Mouse (Mus musculus) ES-E14 (cell line): ENCODE measurements around the gene Rab40c. TPM values are rescaled to one million over a fixed set of nuclear protein-coding genes. Genes with fewer than 3 reads are reported as not detected.

Experiments used
- DNase-seq: peaks from one replicate; pipeline ENCODE4 v3.0.0-alpha.2; 2013; ENCODE audit warnings: low read depth, low spot score
- H3K27ac ChIP-seq: 2 replicates; pipeline ENCODE4 v1.5.1; 2012; ENCODE audit warnings: low read depth, mild to moderate bottlenecking, low read length, moderate library complexity, mixed read lengths; ENCODE audit not compliant: poor library complexity, insufficient read depth, severe bottlenecking
- H3K36me3 ChIP-seq: 2 replicates; pipeline ENCODE4 v1.6.1; 2012; ENCODE audit warnings: mild to moderate bottlenecking, low read length, moderate library complexity, mixed read lengths; ENCODE audit not compliant: control insufficient read depth, poor library complexity, insufficient read depth, severe bottlenecking
- H3K4me1 ChIP-seq, 2 experiments: fragments of 150-350 bp in 1 of 2; sonication (generic) in 1 of 2; 2 replicates each; pipeline ENCODE4 v1.6.1; 2012; ENCODE audit warnings: low read length in 2 of 2, mild to moderate bottlenecking in 1 of 2, mixed read lengths in 1 of 2; ENCODE audit not compliant: control insufficient read depth in 2 of 2, insufficient read depth in 2 of 2, poor library complexity in 1 of 2
- H3K4me3 ChIP-seq, 2 experiments: fragments of 150-350 bp in 1 of 2; sonication (generic) in 1 of 2; 2 replicates each; pipeline ENCODE4 v1.5.1; 2012; ENCODE audit warnings: low read length in 2 of 2, low read depth in 1 of 2, mild to moderate bottlenecking in 1 of 2, mixed read lengths in 1 of 2; ENCODE audit not compliant: insufficient read depth in 1 of 2, poor library complexity in 1 of 2, severe bottlenecking in 1 of 2
- H3K9ac ChIP-seq: 2 replicates; pipeline ENCODE4 v1.6.1; 2012; ENCODE audit warnings: low read depth, mild to moderate bottlenecking, low read length, mixed read lengths; ENCODE audit not compliant: poor library complexity, insufficient read depth, severe bottlenecking
- H3K9me3 ChIP-seq: fragments of 150-350 bp; sonication (generic); 2 replicates; pipeline ENCODE4 v1.6.1; 2012; ENCODE audit warnings: low read depth, mild to moderate bottlenecking, low read length; ENCODE audit not compliant: control insufficient read depth, insufficient read depth
- CHD2 ChIP-seq: IDR thresholded peaks from 2 replicates; pipeline ENCODE4 v1.6.1; 2014; ENCODE audit warnings: mild to moderate bottlenecking, low read depth, low read length, inconsistent platforms
- HCFC1 ChIP-seq: IDR thresholded peaks from 2 replicates; pipeline ENCODE4 v1.6.1; 2012; ENCODE audit warnings: low read length, inconsistent platforms, borderline replicate concordance; ENCODE audit not compliant: insufficient read depth
- MAFK ChIP-seq: IDR thresholded peaks from 2 replicates; pipeline ENCODE4 v1.6.1; 2014; ENCODE audit warnings: mild to moderate bottlenecking, low read depth, low read length, inconsistent platforms; ENCODE audit not compliant: insufficient read depth
- ZC3H11A ChIP-seq: IDR thresholded peaks from 2 replicates; pipeline ENCODE4 v1.6.1; 2012; ENCODE audit warnings: low read depth, mild to moderate bottlenecking, inconsistent platforms, low read length, borderline replicate concordance
- ZNF384 ChIP-seq: IDR thresholded peaks from 2 replicates; pipeline ENCODE4 v1.6.1; 2012; ENCODE audit warnings: low read depth, low read length, inconsistent platforms
- in situ Hi-C, 2 experiments: fragments of 600-800 bp; cut with MboI; formaldehyde crosslinking; loops; one replicate each; pipeline ENCODE4 v1.15.1; 2025; ENCODE audit warnings: low sequenced_read_pairs in 2 of 2, inconsistent platforms in 1 of 2; ENCODE audit not compliant: unreplicated experiment in 2 of 2
- total RNA-seq: library from RNA; depleted of rRNA; stranded (reverse); fragments of 300-350 nt; gene quantifications from 2 replicates; pipeline ENCODE4 v1.2.3, GENCODE M21; 2012

The Rab40c gene
- total RNA-seq, 1 experiment: 15.7 TPM

DNA sequence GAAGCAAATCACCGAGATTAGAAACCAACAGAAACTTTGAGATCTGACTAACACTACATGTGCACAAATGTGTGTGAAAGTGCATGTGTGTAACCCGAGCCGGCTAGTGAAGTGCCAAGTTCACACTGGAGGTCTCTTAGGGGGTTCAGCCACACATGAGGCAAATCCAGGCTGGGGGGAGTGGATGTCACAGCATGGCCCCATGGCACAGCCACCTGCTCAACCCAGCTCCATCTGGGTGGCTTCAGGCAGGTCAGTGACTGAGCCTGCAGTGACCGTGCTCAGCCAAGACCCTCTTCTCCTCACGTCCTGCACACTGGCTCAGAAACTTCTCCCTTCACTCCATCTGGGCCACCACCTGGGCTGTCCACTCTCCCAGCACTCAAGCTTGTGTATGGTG is 30.5 kb upstream of the Rab40c start:
- H3K4me3 ChIP-seq: no peak overlapping the region
- H3K9ac ChIP-seq: no peak overlapping the region
- H3K4me1 ChIP-seq: peaks cover 0 to 8% of the 10 kb centered on the region in 2 experiments; a peak in 1 of 4 replicates
- no peaks in the 10 kb centered on the region for H3K36me3 ChIP-seq
- no peak overlapping the region for H3K27ac ChIP-seq
- in situ Hi-C loops: no loop called here
- DNase-seq: no peak
- H3K9me3 ChIP-seq: no peaks in the 10 kb centered on the region
- TF ChIP-seq HCFC1: no peak
- no peak for TF ChIP-seq ZC3H11A
- no peak for TF ChIP-seq ZNF384
- TF ChIP-seq MAFK: no peak
- no peak for TF ChIP-seq CHD2

- no peak overlapping the region for H3K9ac ChIP-seq
- H3K27ac ChIP-seq: no peak overlapping the region
- no peaks in the 10 kb centered on the region for H3K9me3 ChIP-seq
- no peak for DNase-seq
- H3K4me1 ChIP-seq: peaks cover 0 to 12% of the 10 kb centered on the region in 2 experiments; a peak in 2 of 4 replicates
- in situ Hi-C loops: no loop called here
- TF ChIP-seq MAFK (no peak), HCFC1 (no peak), CHD2 (no peak), ZC3H11A (no peak), ZNF384 (no peak)
- H3K4me3 ChIP-seq: no peak overlapping the region
- no peaks in the 10 kb centered on the region for H3K36me3 ChIP-seq
Observed at GRCm38 (mm10) chr17:25948051-25948450, 28.5 kb upstream of the Rab40c start.

GRCm38 (mm10) chr17:25947576-25947975 is 28.0 kb upstream of the Rab40c start:
- no peak for DNase-seq
- Histone ChIP-seq H3K9me3 (no peaks in the 10 kb centered on the region), H3K27ac (no peak overlapping the region), H3K4me1 (peaks cover 0 to 16% of the 10 kb centered on the region in 2 experiments; a peak in 2 of 4 replicates), H3K4me3 (no peak overlapping the region), H3K9ac (no peak overlapping the region), H3K36me3 (no peaks in the 10 kb centered on the region)
- in situ Hi-C loops: no loop called here
- TF ChIP-seq HCFC1: no peak
- no peak for TF ChIP-seq ZC3H11A
- no peak for TF ChIP-seq MAFK
- TF ChIP-seq ZNF384: no peak
- TF ChIP-seq CHD2: no peak

- no peak for TF ChIP-seq ZNF384
- no peak for TF ChIP-seq HCFC1
- TF ChIP-seq MAFK: no peak
- TF ChIP-seq ZC3H11A: no peak
- no peak for TF ChIP-seq CHD2
- Histone ChIP-seq H3K9me3 (no peaks in the 10 kb centered on the region), H3K36me3 (no peaks in the 10 kb centered on the region), H3K4me3 (no peak overlapping the region), H3K27ac (no peak overlapping the region), H3K4me1 (peaks cover 0 to 19% of the 10 kb centered on the region in 2 experiments; a peak in 2 of 4 replicates), H3K9ac (no peak overlapping the region)
- no peak for DNase-seq
- in situ Hi-C loops: no loop called here
Observed at GRCm38 (mm10) chr17:25946891-25947290, 27.4 kb upstream of the Rab40c start.

GRCm38 (mm10) chr17:25946349-25946748 is 26.8 kb upstream of the Rab40c start:
- no peaks in the 10 kb centered on the region for H3K36me3 ChIP-seq
- peaks cover 0 to 19% of the 10 kb centered on the region in 2 experiments; a peak in 2 of 4 replicates for H3K4me1 ChIP-seq
- DNase-seq: no peak
- in situ Hi-C loops: no loop called here
- TF ChIP-seq CHD2 (no peak), MAFK (no peak), HCFC1 (no peak), ZC3H11A (no peak), ZNF384 (no peak)
- H3K9me3 ChIP-seq: no peaks in the 10 kb centered on the region
- no peak overlapping the region for H3K27ac ChIP-seq
- no peak overlapping the region for H3K9ac ChIP-seq
- no peak overlapping the region for H3K4me3 ChIP-seq
